Mouse (Mus musculus): ENCODE data around the gene Rexo1.
A peak's percentile ranks its signal among the peaks of the same experiment; 100 is the strongest.

Gene Rexo1

GRCm38 (mm10) chr10:80557346-80557965 is 3.9 kb downstream of the Rexo1 start:
- DNase-seq (ENCODE audit: extremely low spot score, low spot score) = peak; percentile 80

GRCm38 (mm10) chr10:80553997-80554396 is 7.4 kb downstream of the Rexo1 start:
- no peak for DNase-seq (ENCODE audit: extremely low spot score, low spot score)

- no peak for DNase-seq (ENCODE audit: extremely low spot score, low spot score)
Observed at GRCm38 (mm10) chr10:80553575-80553974, 7.8 kb downstream of the Rexo1 start.

- DNase-seq (ENCODE audit: extremely low spot score, low spot score) = no peak
Observed at GRCm38 (mm10) chr10:80552364-80552763, 9.0 kb downstream of the Rexo1 start.

GRCm38 (mm10) chr10:80549279-80549678 is 12.1 kb downstream of the Rexo1 start:
- DNase-seq (ENCODE audit: extremely low spot score, low spot score) = no peak

- peak; percentile 78 for DNase-seq (ENCODE audit: extremely low spot score, low spot score)
Observed at GRCm38 (mm10) chr10:80548428-80549006, 12.8 kb downstream of the Rexo1 start.

- no peak for DNase-seq (ENCODE audit: extremely low spot score, low spot score)
Observed at GRCm38 (mm10) chr10:80547539-80547938, 13.8 kb downstream of the Rexo1 start.

- no peak for DNase-seq (ENCODE audit: extremely low spot score, low spot score)
Observed at GRCm38 (mm10) chr10:80546945-80547344, 14.4 kb downstream of the Rexo1 start.

GRCm38 (mm10) chr10:80545590-80545989 is 15.8 kb downstream of the Rexo1 start:
- no peak for DNase-seq (ENCODE audit: extremely low spot score, low spot score)

GRCm38 (mm10) chr10:80543873-80544272 is 17.5 kb downstream of the Rexo1 start:
- DNase-seq (ENCODE audit: extremely low spot score, low spot score) = no peak

GRCm38 (mm10) chr10:80539493-80539892 is 21.9 kb downstream of the Rexo1 start:
- DNase-seq (ENCODE audit: extremely low spot score, low spot score) = no peak

GRCm38 (mm10) chr10:80538710-80539394 is 22.5 kb downstream of the Rexo1 start, which contains the start of gene Atp8b3:
Gene Atp8b3 (minus strand): TSS chr10:80539124.
- DNase-seq (ENCODE audit: extremely low spot score, low spot score) = peak; percentile 63

GRCm38 (mm10) chr10:80538180-80538579 is 23.2 kb downstream of the Rexo1 start:
- no peak for DNase-seq (ENCODE audit: extremely low spot score, low spot score)

GRCm38 (mm10) chr10:80535711-80536110 is 25.6 kb downstream of the Rexo1 start:
- DNase-seq (ENCODE audit: extremely low spot score, low spot score) = no peak

- no peak for DNase-seq (ENCODE audit: extremely low spot score, low spot score)
Observed at GRCm38 (mm10) chr10:80535071-80535470, 26.3 kb downstream of the Rexo1 start.

GRCm38 (mm10) chr10:80533704-80534103 is 27.7 kb downstream of the Rexo1 start:
- DNase-seq (ENCODE audit: extremely low spot score, low spot score) = no peak

GRCm38 (mm10) chr10:80532783-80533182 is 28.6 kb downstream of the Rexo1 start:
- no peak for DNase-seq (ENCODE audit: extremely low spot score, low spot score)

- DNase-seq (ENCODE audit: extremely low spot score, low spot score) = no peak
Observed at GRCm38 (mm10) chr10:80526172-80526571, 35.2 kb downstream of the Rexo1 start.

- no peak for DNase-seq (ENCODE audit: extremely low spot score, low spot score)
Observed at GRCm38 (mm10) chr10:80523299-80523698, 38.1 kb downstream of the Rexo1 start.

GRCm38 (mm10) chr10:80519287-80519686 is 42.1 kb downstream of the Rexo1 start:
- DNase-seq (ENCODE audit: extremely low spot score, low spot score) = no peak

GRCm38 (mm10) chr10:80513739-80514138 is 47.6 kb downstream of the Rexo1 start:
- no peak for DNase-seq (ENCODE audit: extremely low spot score, low spot score)

- no peak for DNase-seq (ENCODE audit: extremely low spot score, low spot score)
Observed at GRCm38 (mm10) chr10:80510273-80510660, 51.1 kb downstream of the Rexo1 start.
